Mouse (Mus musculus): Measurements from ENCODE around the gene Atf4. TPM values are rescaled to one million over a fixed set of nuclear protein-coding genes. Genes with fewer than 3 reads are reported as not detected.

Atf4 gene
- total RNA-seq (2012; rRNA removed), result 208 and 250 TPM in 2 replicates

DNA sequence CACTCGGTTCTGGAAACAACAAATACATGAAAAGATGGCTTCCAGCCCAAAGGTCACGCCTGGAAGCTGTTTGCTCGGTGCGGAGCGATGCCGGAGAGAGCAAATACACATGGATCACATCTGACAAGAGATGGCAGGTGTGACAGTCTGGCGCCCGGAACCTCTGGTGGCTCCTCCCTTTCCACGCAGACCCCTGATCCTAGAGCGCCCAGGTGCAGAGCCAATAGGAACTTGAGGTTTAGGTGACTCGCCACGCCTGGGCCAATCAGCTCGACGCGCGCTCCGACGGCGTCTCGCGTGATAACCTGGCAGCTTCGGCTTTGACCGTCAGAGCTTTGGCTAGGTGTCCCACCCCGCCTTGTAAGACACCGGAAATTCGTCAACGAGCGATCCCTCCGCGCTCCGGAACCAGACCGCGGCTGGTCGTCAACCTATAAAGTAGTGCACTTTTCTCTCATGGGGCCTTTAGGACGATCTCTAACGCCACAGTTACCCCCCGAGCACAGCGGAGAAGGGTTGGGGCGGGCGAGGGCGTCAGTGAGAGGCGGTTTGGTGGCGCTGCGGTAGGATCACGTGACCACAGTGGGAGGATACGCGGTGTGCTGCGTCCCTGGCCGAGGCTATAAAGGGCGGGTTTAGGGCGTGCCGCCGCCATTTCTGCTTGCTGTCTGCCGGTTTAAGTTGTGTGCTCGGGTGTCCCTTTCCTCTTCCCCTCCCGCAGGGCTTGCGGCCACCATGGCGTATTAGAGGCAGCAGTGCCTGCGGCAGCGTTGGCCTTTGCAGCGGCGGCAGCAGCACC is at the start of gene Atf4:
Gene Atf4 (plus strand): TSS at position 338 of the 799 bp plus-strand sequence.
- Histone ChIP-seq H3K4me3 (ENCODE audit: insufficient read depth in 1 of 2, low read depth in 1 of 2, low read length in 2 of 2, poor library complexity in 1 of 2, severe bottlenecking in 1 of 2) (peak within 1 kb of the TSS; percentile 80 to 89), H3K9me3 (ENCODE audit: control insufficient read depth, insufficient read depth, low read depth, low read length) (no peaks in the 10 kb centered on the region), H3K9ac (ENCODE audit: insufficient read depth, low read depth, low read length, poor library complexity, severe bottlenecking) (peak within 1 kb of the TSS; percentile 96), H3K4me1 (ENCODE audit: control insufficient read depth in 2 of 2, insufficient read depth in 2 of 2, low read length in 2 of 2, poor library complexity in 1 of 2) (peaks cover 0 to 11% of the 10 kb centered on the region in 2 experiments; a peak in 1 of 4 replicates), H3K36me3 (ENCODE audit: control insufficient read depth, insufficient read depth, low read length, poor library complexity, severe bottlenecking) (peaks cover 32% of the 10 kb centered on the region), H3K27ac (ENCODE audit: insufficient read depth, low read depth, low read length, poor library complexity, severe bottlenecking) (peak within 1 kb of the TSS; percentile 97)
- in situ Hi-C loops (cut with MboI; ENCODE audit: low sequenced_read_pairs in 2 of 2, unreplicated experiment in 2 of 2), result no loop called here
- TF ChIP-seq MAFK (IDR thresholded peaks at IDR 0.05; ENCODE audit: insufficient read depth, low read depth, low read length) (no peak), ZC3H11A (IDR thresholded peaks at IDR 0.05; ENCODE audit: borderline replicate concordance, low read depth, low read length) (no peak), HCFC1 (IDR thresholded peaks at IDR 0.05; ENCODE audit: borderline replicate concordance, insufficient read depth, low read length) (peak; percentile 70; the same call in 1 of the 2 replicates), ZNF384 (IDR thresholded peaks at IDR 0.05; ENCODE audit: low read depth, low read length) (no peak), CHD2 (IDR thresholded peaks at IDR 0.05; ENCODE audit: low read depth, low read length) (peak; percentile 92)
- DNase-seq (ENCODE audit: low read depth, low spot score), result peak; percentile 93

DNA sequence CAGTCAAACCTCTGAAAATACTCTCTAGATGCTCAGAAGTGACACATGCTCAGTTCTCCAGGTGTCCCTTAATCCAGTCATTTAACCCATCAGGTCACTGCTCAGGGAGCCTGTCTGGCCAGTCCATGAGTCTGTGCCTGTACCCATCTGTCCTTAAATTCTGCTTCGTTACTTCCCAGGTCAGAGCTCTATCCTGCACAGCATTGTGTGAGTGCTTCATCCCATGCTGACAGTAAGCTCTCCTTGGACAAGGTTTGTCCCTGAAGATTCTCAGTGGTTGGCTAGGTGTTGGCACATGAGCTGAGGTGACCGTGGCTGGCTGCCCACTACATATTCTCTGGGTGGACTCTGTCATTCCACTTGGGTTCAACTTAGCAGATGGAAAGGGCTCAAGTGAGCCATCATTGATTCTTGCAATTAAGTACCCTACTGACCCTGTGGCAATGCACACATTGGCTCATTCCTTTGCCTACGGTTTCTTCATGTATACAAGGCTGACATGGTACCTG is 48.9 kb upstream of the Atf4 start:
- no peak for DNase-seq (ENCODE audit: low read depth, low spot score)
- Histone ChIP-seq H3K9me3 (ENCODE audit: control insufficient read depth, insufficient read depth, low read depth, low read length) (no peaks in the 10 kb centered on the region), H3K36me3 (ENCODE audit: control insufficient read depth, insufficient read depth, low read length, poor library complexity, severe bottlenecking) (no peaks in the 10 kb centered on the region), H3K27ac (ENCODE audit: insufficient read depth, low read depth, low read length, poor library complexity, severe bottlenecking) (no peak overlapping the region), H3K4me1 (ENCODE audit: control insufficient read depth in 2 of 2, insufficient read depth in 2 of 2, low read length in 2 of 2, poor library complexity in 1 of 2) (peaks cover 0 to 2% of the 10 kb centered on the region in 2 experiments; a peak in 1 of 4 replicates), H3K9ac (ENCODE audit: insufficient read depth, low read depth, low read length, poor library complexity, severe bottlenecking) (no peak overlapping the region), H3K4me3 (ENCODE audit: insufficient read depth in 1 of 2, low read depth in 1 of 2, low read length in 2 of 2, poor library complexity in 1 of 2, severe bottlenecking in 1 of 2) (no peak overlapping the region)
- TF ChIP-seq MAFK (IDR thresholded peaks at IDR 0.05; ENCODE audit: insufficient read depth, low read depth, low read length) (no peak), ZNF384 (IDR thresholded peaks at IDR 0.05; ENCODE audit: low read depth, low read length) (no peak), HCFC1 (IDR thresholded peaks at IDR 0.05; ENCODE audit: borderline replicate concordance, insufficient read depth, low read length) (no peak), CHD2 (IDR thresholded peaks at IDR 0.05; ENCODE audit: low read depth, low read length) (no peak), ZC3H11A (IDR thresholded peaks at IDR 0.05; ENCODE audit: borderline replicate concordance, low read depth, low read length) (no peak)
- in situ Hi-C loops (cut with MboI; ENCODE audit: low sequenced_read_pairs in 2 of 2, unreplicated experiment in 2 of 2), result no loop called here

DNA sequence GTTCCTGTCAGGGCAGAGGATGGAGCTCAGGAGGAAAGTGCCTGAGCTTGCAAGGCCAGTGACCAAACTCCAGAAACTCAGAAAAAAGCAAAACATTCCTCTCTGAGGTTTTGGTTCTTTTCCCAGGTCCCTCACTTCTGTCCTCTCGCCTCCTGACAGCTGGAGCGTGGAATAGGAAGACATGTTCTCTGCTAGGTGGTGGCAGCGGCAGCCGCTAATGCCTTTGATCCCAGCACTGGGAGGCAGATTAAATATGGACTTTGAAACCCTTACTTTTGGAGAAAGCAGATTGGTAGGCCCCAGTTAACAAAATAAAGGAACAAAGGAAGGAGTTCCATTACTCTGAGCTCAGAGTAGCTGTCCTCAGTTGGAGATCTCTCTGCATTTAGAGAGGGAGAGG is 46.5 kb upstream of the Atf4 start:
- H3K27ac ChIP-seq (ENCODE audit: insufficient read depth, low read depth, low read length, poor library complexity, severe bottlenecking), result no peak overlapping the region
- peaks cover 0 to 6% of the 10 kb centered on the region in 2 experiments; a peak in 1 of 4 replicates for H3K4me1 ChIP-seq (ENCODE audit: control insufficient read depth in 2 of 2, insufficient read depth in 2 of 2, low read length in 2 of 2, poor library complexity in 1 of 2)
- in situ Hi-C loops (cut with MboI; ENCODE audit: low sequenced_read_pairs in 2 of 2, unreplicated experiment in 2 of 2), result no loop called here
- TF ChIP-seq ZC3H11A (IDR thresholded peaks at IDR 0.05; ENCODE audit: borderline replicate concordance, low read depth, low read length), result no peak
- TF ChIP-seq HCFC1 (IDR thresholded peaks at IDR 0.05; ENCODE audit: borderline replicate concordance, insufficient read depth, low read length), result no peak
- TF ChIP-seq MAFK (IDR thresholded peaks at IDR 0.05; ENCODE audit: insufficient read depth, low read depth, low read length), result no peak
- TF ChIP-seq ZNF384 (IDR thresholded peaks at IDR 0.05; ENCODE audit: low read depth, low read length), result no peak
- no peak for TF ChIP-seq CHD2 (IDR thresholded peaks at IDR 0.05; ENCODE audit: low read depth, low read length)
- no peak overlapping the region for H3K9ac ChIP-seq (ENCODE audit: insufficient read depth, low read depth, low read length, poor library complexity, severe bottlenecking)
- DNase-seq (ENCODE audit: low read depth, low spot score), result no peak
- no peaks in the 10 kb centered on the region for H3K36me3 ChIP-seq (ENCODE audit: control insufficient read depth, insufficient read depth, low read length, poor library complexity, severe bottlenecking)
- H3K9me3 ChIP-seq (ENCODE audit: control insufficient read depth, insufficient read depth, low read depth, low read length), result no peaks in the 10 kb centered on the region
- no peak overlapping the region for H3K4me3 ChIP-seq (ENCODE audit: insufficient read depth in 1 of 2, low read depth in 1 of 2, low read length in 2 of 2, poor library complexity in 1 of 2, severe bottlenecking in 1 of 2)

DNA sequence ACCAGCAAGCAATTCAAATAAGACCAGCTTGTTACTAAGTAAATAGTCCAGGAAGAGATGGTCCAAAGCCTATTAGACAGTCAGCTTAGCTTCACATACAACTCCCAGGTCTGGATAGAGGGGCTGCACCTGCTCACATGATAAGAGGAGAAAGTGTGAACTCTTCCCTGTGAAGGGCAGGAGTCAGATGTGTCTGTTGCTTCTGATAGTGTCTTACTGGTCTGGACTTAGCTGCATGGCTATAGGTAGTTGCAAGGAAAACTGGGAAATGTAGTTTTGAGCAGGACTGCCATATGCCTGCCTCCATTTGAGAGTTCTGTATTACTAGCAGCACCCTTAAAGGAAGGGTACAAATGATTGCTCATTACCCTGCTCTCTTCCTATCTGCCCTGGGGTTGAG is 41.3 kb upstream of the Atf4 start:
- Histone ChIP-seq H3K9ac (ENCODE audit: insufficient read depth, low read depth, low read length, poor library complexity, severe bottlenecking) (no peak overlapping the region), H3K4me1 (ENCODE audit: control insufficient read depth in 2 of 2, insufficient read depth in 2 of 2, low read length in 2 of 2, poor library complexity in 1 of 2) (peaks cover 2 to 10% of the 10 kb centered on the region in 2 experiments; a peak in 1 of 4 replicates), H3K4me3 (ENCODE audit: insufficient read depth in 1 of 2, low read depth in 1 of 2, low read length in 2 of 2, poor library complexity in 1 of 2, severe bottlenecking in 1 of 2) (no peak overlapping the region), H3K27ac (ENCODE audit: insufficient read depth, low read depth, low read length, poor library complexity, severe bottlenecking) (no peak overlapping the region), H3K9me3 (ENCODE audit: control insufficient read depth, insufficient read depth, low read depth, low read length) (no peaks in the 10 kb centered on the region), H3K36me3 (ENCODE audit: control insufficient read depth, insufficient read depth, low read length, poor library complexity, severe bottlenecking) (no peaks in the 10 kb centered on the region)
- in situ Hi-C loops (cut with MboI; ENCODE audit: low sequenced_read_pairs in 2 of 2, unreplicated experiment in 2 of 2), result no loop called here
- TF ChIP-seq ZC3H11A (IDR thresholded peaks at IDR 0.05; ENCODE audit: borderline replicate concordance, low read depth, low read length) (no peak), ZNF384 (IDR thresholded peaks at IDR 0.05; ENCODE audit: low read depth, low read length) (no peak), MAFK (IDR thresholded peaks at IDR 0.05; ENCODE audit: insufficient read depth, low read depth, low read length) (no peak), HCFC1 (IDR thresholded peaks at IDR 0.05; ENCODE audit: borderline replicate concordance, insufficient read depth, low read length) (no peak), CHD2 (IDR thresholded peaks at IDR 0.05; ENCODE audit: low read depth, low read length) (no peak)
- DNase-seq (ENCODE audit: low read depth, low spot score), result no peak
